Mouse (Mus musculus) CH12.LX (cell line): ENCODE data around the gene Ccdc157. TPM values are rescaled to one million over a fixed set of nuclear protein-coding genes. Genes with fewer than 3 reads are reported as not detected.
"Not testable (repeated sequence)": the region's sequence is repeated elsewhere in the genome, so short reads cannot be mapped to it uniquely, and the experiment has no call there.

Experiments used
- DNase-seq: peaks from one replicate; pipeline ENCODE4 v3.0.0-alpha.2; 2013; ENCODE audit errors: extremely low read depth
- H3K27ac ChIP-seq: 2 replicates; pipeline ENCODE4 v1.5.1; 2012; ENCODE audit warnings: low read depth, mild to moderate bottlenecking, control low read depth, moderate library complexity; ENCODE audit not compliant: insufficient read depth
- H3K27me3 ChIP-seq: replicated peaks from 2 replicates; pipeline ENCODE3; 2012; ENCODE audit warnings: inconsistent platforms
- H3K36me3 ChIP-seq, 2 experiments: replicated peaks in 1 of 2; 2 replicates each; pipeline versions ENCODE3 to v1.6.1; 2012; ENCODE audit warnings: inconsistent platforms in 1 of 2, low read length in 1 of 2, mild to moderate bottlenecking in 1 of 2, mixed read lengths in 1 of 2, moderate library complexity in 1 of 2; ENCODE audit not compliant: control insufficient read depth in 1 of 2, insufficient read depth in 1 of 2
- H3K4me1 ChIP-seq, 2 experiments: 2 replicates each; pipeline ENCODE4 v1.6.1; 2012; ENCODE audit warnings: inconsistent platforms in 1 of 2, moderate library complexity in 1 of 2; ENCODE audit not compliant: insufficient read depth in 2 of 2, control insufficient read depth in 1 of 2
- H3K4me2 ChIP-seq: 2 replicates; pipeline ENCODE4 v1.6.1; 2012; ENCODE audit warnings: low read depth, mild to moderate bottlenecking, control low read depth; ENCODE audit not compliant: poor library complexity, insufficient read depth, severe bottlenecking
- H3K4me3 ChIP-seq, 3 experiments: fragments of 150-350 bp in 1 of 3; sonication (generic) in 1 of 3; replicated peaks in 1 of 3; 2 replicates each; pipeline versions ENCODE3 to v1.5.1; 2011 to 2012; ENCODE audit warnings: low read depth in 2 of 3, low read length in 2 of 3, mild to moderate bottlenecking in 2 of 3, moderate library complexity in 2 of 3, control low read depth in 1 of 3, improper control_type of control experiment in 1 of 3, inconsistent platforms in 1 of 3, mixed read lengths in 1 of 3; ENCODE audit not compliant: poor library complexity in 1 of 3
- H3K79me2 ChIP-seq: replicated peaks from 2 replicates; pipeline ENCODE4 v1.6.1; 2012; ENCODE audit warnings: mild to moderate bottlenecking, moderate library complexity; ENCODE audit not compliant: control insufficient read depth, poor library complexity, insufficient read depth, severe bottlenecking; ENCODE audit errors: extremely low read depth
- H3K9ac ChIP-seq: 2 replicates; pipeline ENCODE4 v1.6.1; 2012; ENCODE audit warnings: low read depth, mild to moderate bottlenecking, control low read depth, moderate library complexity; ENCODE audit not compliant: insufficient read depth
- H3K9me3 ChIP-seq: replicated peaks from 2 replicates; pipeline ENCODE3; 2012; ENCODE audit warnings: low read length, inconsistent platforms, mixed read lengths
- BHLHE40 ChIP-seq: IDR thresholded peaks from 2 replicates; pipeline ENCODE4 v1.6.1; 2011; ENCODE audit warnings: mild to moderate bottlenecking, low read depth, low read length, improper control_type of control experiment
- CHD2 ChIP-seq: IDR thresholded peaks from 2 replicates; pipeline ENCODE4 v1.6.1; 2011; ENCODE audit warnings: low read length, improper control_type of control experiment
- CTCF ChIP-seq, 2 experiments: IDR thresholded peaks in 1 of 2; conservative IDR thresholded peaks in 1 of 2; 2 replicates each; pipeline ENCODE4 v1.5.1; 2011 to 2012; ENCODE audit warnings: low read depth in 2 of 2, low read length in 2 of 2, improper control_type of control experiment in 1 of 2, inconsistent platforms in 1 of 2, mild to moderate bottlenecking in 1 of 2, moderate library complexity in 1 of 2
- IRF4 ChIP-seq: IDR thresholded peaks from 2 replicates; pipeline ENCODE4 v1.6.1; 2014; ENCODE audit warnings: low read depth, mild to moderate bottlenecking, inconsistent platforms, low read length, improper control_type of control experiment
- POLR2AphosphoS2 ChIP-seq: IDR thresholded peaks from 2 replicates; pipeline ENCODE4 v1.6.1; 2011; ENCODE audit warnings: low read depth, low read length, improper control_type of control experiment
- RAD21 ChIP-seq: IDR thresholded peaks from 2 replicates; pipeline ENCODE4 v1.6.1; 2011; ENCODE audit warnings: low read depth, mild to moderate bottlenecking, low read length, improper control_type of control experiment, moderate library complexity
- SMC3 ChIP-seq: IDR thresholded peaks from 2 replicates; pipeline ENCODE4 v1.6.1; 2011; ENCODE audit warnings: low read depth, low read length, improper control_type of control experiment
- TCF12 ChIP-seq: IDR thresholded peaks from 2 replicates; pipeline ENCODE4 v1.6.1; 2014; ENCODE audit warnings: low read depth, mild to moderate bottlenecking, inconsistent platforms, low read length, improper control_type of control experiment
- ZC3H11A ChIP-seq: IDR thresholded peaks from 2 replicates; pipeline ENCODE4 v1.6.1; 2012; ENCODE audit warnings: low read depth, mild to moderate bottlenecking, inconsistent platforms, low read length, improper control_type of control experiment
- ZNF384 ChIP-seq: IDR thresholded peaks from 2 replicates; pipeline ENCODE4 v1.6.1; 2012; ENCODE audit warnings: low read depth, low read length, improper control_type of control experiment, inconsistent platforms
- dilution Hi-C: fragments of 300-500 bp; cut with MboI; formaldehyde crosslinking; loops from 2 replicates; pipeline ENCODE4 v1.14.3; 2020; ENCODE audit warnings: low sequenced_read_pairs; ENCODE audit not compliant: extremely low pct_unique_long_range_greater_than_20kb, extremely low pct_ligation_motif_present
- in situ Hi-C: fragments of 300-500 bp; cut with MboI; formaldehyde crosslinking; loops from 3 replicates; pipeline ENCODE4 v1.14.3; 2019; ENCODE audit warnings: low sequenced_read_pairs, low pct_ligation_motif_present, low pct_unique_long_range_greater_than_20kb, mixed read lengths
- polyA plus RNA-seq: library from polyadenylated mRNA; unstranded; fragments of >175 nt; gene quantifications from 2 replicates; pipeline ENCODE4 v1.2.1, GENCODE M21; 2012; ENCODE audit warnings: low read depth; ENCODE audit not compliant: insufficient read length
- total RNA-seq, 2 experiments: library from RNA; depleted of rRNA; stranded (reverse); fragments of 300-350 nt in 1 of 2; fragments of >200 nt in 1 of 2; gene quantifications; 2 replicates each; pipeline ENCODE4 v1.2.3; 2012 to 2014

The Ccdc157 gene
- total and polyA plus RNA-seq, 3 experiments, result 2.3 to 4.4 (median 4.0) TPM

DNA sequence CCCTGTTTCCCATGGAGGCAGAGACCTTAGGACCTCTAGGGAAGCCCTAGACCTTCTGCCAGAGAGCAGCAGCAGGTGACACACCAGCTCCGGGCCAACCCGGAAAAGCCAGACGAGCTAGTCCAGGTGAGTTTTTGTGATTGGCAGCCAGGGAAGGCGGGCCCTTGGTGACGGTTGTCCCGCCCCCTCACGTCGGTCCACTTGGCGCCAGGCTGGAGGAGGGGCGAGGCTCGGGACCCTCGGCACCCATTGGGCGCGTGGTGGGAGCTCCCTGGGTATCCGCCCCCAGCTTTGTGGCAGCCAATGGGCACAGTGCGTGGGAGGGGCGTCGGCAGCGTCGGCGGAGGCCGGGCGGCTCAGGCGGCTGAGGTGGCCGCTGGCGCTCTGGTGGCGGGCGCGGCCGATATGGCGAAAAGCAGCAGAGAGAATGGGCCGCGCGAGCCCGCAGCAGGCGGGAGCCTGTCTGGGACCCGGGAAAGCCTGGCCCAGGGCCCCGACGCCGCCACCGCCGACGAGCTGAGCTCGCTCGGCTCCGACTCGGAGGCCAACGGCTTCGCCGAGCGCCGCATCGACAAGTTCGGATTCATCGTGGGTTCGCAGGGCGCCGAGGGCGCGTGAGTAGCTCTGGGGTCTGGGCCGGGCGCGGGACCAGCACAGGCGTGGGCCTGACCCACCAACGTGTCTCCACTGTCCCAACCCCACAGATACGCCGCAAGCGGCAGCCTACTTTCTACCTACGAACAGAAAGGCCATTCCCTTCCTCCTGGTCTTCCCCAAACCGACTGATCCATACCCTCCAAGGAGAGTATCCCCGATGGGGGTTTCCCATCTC, 26.6 kb upstream of the Ccdc157 start, which contains the start of gene Tbc1d10a (continued):
- TF ChIP-seq TCF12 (peak; percentile 60), POLR2AphosphoS2 (peak; percentile 64)

DNA sequence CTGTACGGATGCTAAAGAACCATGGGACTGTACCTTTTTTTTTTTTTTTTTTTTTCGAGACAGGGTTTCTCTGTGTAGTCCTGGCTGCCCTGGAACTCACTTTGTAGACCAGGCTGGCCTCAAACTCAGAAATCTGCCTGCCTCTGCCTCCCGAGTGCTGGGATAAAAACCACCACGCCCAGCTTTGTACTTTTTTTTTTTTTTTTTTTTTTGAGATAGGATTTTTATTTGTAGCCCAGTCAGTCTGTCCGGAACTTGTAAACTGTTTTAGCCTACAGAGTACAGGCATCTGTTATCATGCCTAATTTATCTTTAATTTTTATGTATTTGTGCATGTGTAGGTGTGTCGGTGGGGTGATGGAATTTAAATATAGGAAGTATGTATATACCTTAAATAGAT, 25.4 kb upstream of the Ccdc157 start:
- in situ Hi-C loops, H3K9ac ChIP-seq, H3K27ac ChIP-seq, H3K4me3 ChIP-seq, H3K4me2 ChIP-seq, DNase-seq, dilution Hi-C loops, H3K9me3 ChIP-seq, H3K27me3 ChIP-seq: not testable (repeated sequence)
- peaks cover 15% of the 10 kb centered on the region; the same call in 1 of the 2 replicates for H3K79me2 ChIP-seq
- peaks cover 9 to 34% of the 10 kb centered on the region in 2 experiments for H3K4me1 ChIP-seq
- peaks cover 24 to 54% of the 10 kb centered on the region in 2 experiments for H3K36me3 ChIP-seq
- peak; percentile 42 for TF ChIP-seq ZNF384

DNA sequence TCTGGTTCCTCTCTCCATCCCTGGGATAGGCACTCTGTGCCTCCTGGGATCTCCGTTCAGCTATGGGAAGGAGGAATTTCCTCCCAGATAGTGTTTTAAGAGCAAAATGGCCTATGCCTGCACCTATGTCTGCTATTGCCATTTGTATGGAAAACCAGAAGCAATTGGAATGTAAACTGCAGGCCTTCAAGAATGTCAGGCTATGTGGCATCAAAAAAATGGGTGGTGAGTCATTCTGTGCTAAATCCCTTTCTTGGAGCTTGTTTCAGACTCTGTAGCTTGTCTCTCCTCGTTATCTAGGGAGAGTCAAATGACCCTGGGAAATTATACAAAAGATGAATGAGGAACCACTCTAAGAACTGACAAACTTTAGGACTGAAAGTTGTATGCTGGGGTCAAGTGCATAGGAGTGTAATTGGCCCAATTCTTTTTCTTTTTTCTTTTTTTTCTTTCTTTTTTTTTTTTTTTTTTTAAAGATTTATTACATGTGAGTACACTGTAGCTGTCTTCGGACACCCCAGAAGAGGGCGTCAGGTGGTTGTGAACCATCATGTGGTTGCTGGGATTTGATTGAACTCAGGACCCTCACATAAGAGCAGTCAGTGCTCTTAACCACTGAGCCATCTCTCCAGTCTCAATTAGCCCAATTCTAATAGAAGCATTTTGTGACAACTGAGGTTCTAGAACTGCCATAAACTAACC, 24.3 kb upstream of the Ccdc157 start:
- H3K9ac ChIP-seq, result no peak overlapping the region
- no peaks in the 10 kb centered on the region for H3K9me3 ChIP-seq
- no peak overlapping the region for H3K27ac ChIP-seq
- H3K79me2 ChIP-seq, result peaks cover 15% of the 10 kb centered on the region; the same call in 1 of the 2 replicates
- in situ Hi-C loops, result no loop called here
- dilution Hi-C loops, result no loop called here
- no peaks in the 10 kb centered on the region for H3K27me3 ChIP-seq
- no peak for DNase-seq
- no peak overlapping the region for H3K4me2 ChIP-seq
- no peak overlapping the region for H3K4me3 ChIP-seq
- H3K36me3 ChIP-seq, result peaks cover 35 to 57% of the 10 kb centered on the region in 2 experiments
- TF ChIP-seq CTCF (conservative IDR thresholded peaks at IDR 0.05 in 1 of 2, IDR thresholded peaks at IDR 0.05 in 1 of 2; ENCODE audit: low read depth in 2 of 2, low read length in 2 of 2) (peak in 1 of 2 experiments; percentile 66; a peak in 2 of 4 replicates), RAD21 (peak; percentile 59), SMC3 (peak; percentile 75), ZNF384 (peak; percentile 92), IRF4 (0 out of 2 replicates have a peak, but pooled peaks have one; percentile 21), ZC3H11A (peak; percentile 51), CHD2 (no peak), BHLHE40 (no peak)
- H3K4me1 ChIP-seq, result peaks cover 6 to 26% of the 10 kb centered on the region in 2 experiments
